Mouse (Mus musculus) cerebellum, adult 2 months (tissue): ENCODE results near the gene Prss22.

Experiments used
- CTCF ChIP-seq: fragments of 200-500 bp; IDR thresholded peaks from 2 replicates; pipeline ENCODE4 v1.5.1; 2011; ENCODE audit warnings: low read depth, mild to moderate bottlenecking, control low read depth, low read length, moderate library complexity, borderline replicate concordance; ENCODE audit not compliant: insufficient read depth
- POLR2A ChIP-seq: fragments of 200-500 bp; IDR thresholded peaks from 2 replicates; pipeline ENCODE4 v1.6.1; 2011; ENCODE audit warnings: low read length, control low read depth, borderline replicate concordance; ENCODE audit not compliant: insufficient read depth

DNA sequence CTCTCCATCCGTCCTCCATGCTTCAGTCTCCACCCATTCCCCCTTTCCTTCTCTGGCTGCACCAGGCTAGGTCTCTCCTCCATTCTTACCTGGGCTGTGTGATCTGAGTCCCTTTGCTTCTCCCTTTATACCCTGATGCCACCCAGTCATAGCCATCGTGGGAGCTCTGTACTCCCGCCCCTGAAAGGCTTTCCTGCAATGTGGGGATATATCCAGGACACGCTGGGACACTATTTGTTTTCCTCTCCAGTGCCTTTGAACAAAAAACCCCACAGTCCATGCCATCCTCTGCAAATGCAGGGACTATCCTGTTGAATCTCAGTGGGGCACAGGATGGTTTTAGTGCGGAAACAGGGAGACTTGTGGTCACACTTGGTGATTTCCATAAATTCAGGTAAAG lies 42.7 kb downstream of the Prss22 start, which contains the start of gene Sbpl:
- TF ChIP-seq CTCF (no peak), POLR2A (no peak)
